Mouse (Mus musculus) CH12.LX (cell line): Measurements from ENCODE around the gene Mllt10.

ENCODE experiments used
- CTCF ChIP-seq, 2 experiments: IDR thresholded peaks in 1 of 2; conservative IDR thresholded peaks in 1 of 2; 2 replicates each; pipeline ENCODE4 v1.5.1; 2011 to 2012; ENCODE audit warnings: low read depth in 2 of 2, low read length in 2 of 2, improper control_type of control experiment in 1 of 2, inconsistent platforms in 1 of 2, mild to moderate bottlenecking in 1 of 2, moderate library complexity in 1 of 2
- EP300 ChIP-seq: IDR thresholded peaks from 2 replicates; pipeline ENCODE4 v1.6.1; 2011; ENCODE audit warnings: low read length, improper control_type of control experiment
- JUND ChIP-seq: conservative IDR thresholded peaks from 2 replicates; pipeline ENCODE4 v1.6.1; 2011; ENCODE audit warnings: low read depth, low read length, improper control_type of control experiment
- NRF1 ChIP-seq: IDR thresholded peaks from 2 replicates; pipeline ENCODE4 v1.6.1; 2014; ENCODE audit warnings: low read depth, mild to moderate bottlenecking, inconsistent platforms, low read length, improper control_type of control experiment, moderate library complexity
- POLR2A ChIP-seq: IDR thresholded peaks from 2 replicates; pipeline ENCODE4 v1.6.1; 2011; ENCODE audit warnings: low read depth, mild to moderate bottlenecking, improper control_type of control experiment, low read length
- POLR2AphosphoS2 ChIP-seq: IDR thresholded peaks from 2 replicates; pipeline ENCODE4 v1.6.1; 2011; ENCODE audit warnings: low read depth, low read length, improper control_type of control experiment
- TCF12 ChIP-seq: IDR thresholded peaks from 2 replicates; pipeline ENCODE4 v1.6.1; 2014; ENCODE audit warnings: low read depth, mild to moderate bottlenecking, inconsistent platforms, low read length, improper control_type of control experiment
- ZC3H11A ChIP-seq: IDR thresholded peaks from 2 replicates; pipeline ENCODE4 v1.6.1; 2012; ENCODE audit warnings: low read depth, mild to moderate bottlenecking, inconsistent platforms, low read length, improper control_type of control experiment

- TF ChIP-seq CTCF (conservative IDR thresholded peaks at IDR 0.05 in 1 of 2, IDR thresholded peaks at IDR 0.05 in 1 of 2; ENCODE audit: low read depth in 2 of 2, low read length in 2 of 2) (no peak), EP300 (no peak), NRF1 (no peak), JUND (no peak), ZC3H11A (no peak), POLR2AphosphoS2 (no peak), POLR2A (no peak), TCF12 (no peak)
Measured at GRCm38 (mm10) chr2:18208578-18208977, 153.5 kb downstream of the Mllt10 start.
